Mouse (Mus musculus) cortical plate, adult 2 months (tissue): ENCODE data around the gene Cd1d1. TPM values are rescaled to one million over a fixed set of nuclear protein-coding genes. Genes with fewer than 3 reads are reported as not detected.
A peak's percentile ranks its signal among the peaks of the same experiment; 100 is the strongest.
"Not testable (repeated sequence)": the region's sequence is repeated elsewhere in the genome, so short reads cannot be mapped to it uniquely, and the experiment has no call there.

Experiments
- H3K27ac ChIP-seq: fragments of 200-500 bp; 2 replicates; pipeline ENCODE4 v1.5.1; 2012; ENCODE audit warnings: low read length, control low read depth, inconsistent platforms; ENCODE audit not compliant: insufficient read depth
- H3K4me1 ChIP-seq: fragments of 200-500 bp; 2 replicates; pipeline ENCODE4 v1.6.1; 2011; ENCODE audit warnings: low read length; ENCODE audit not compliant: control insufficient read depth, insufficient read depth
- H3K4me3 ChIP-seq: fragments of 200-500 bp; 2 replicates; pipeline ENCODE4 v1.5.1; 2011; ENCODE audit warnings: mild to moderate bottlenecking, low read length, control low read depth; ENCODE audit not compliant: insufficient read depth
- CTCF ChIP-seq: fragments of 200-500 bp; IDR thresholded peaks from 2 replicates; pipeline ENCODE4 v1.5.1; 2011; ENCODE audit warnings: mild to moderate bottlenecking, control low read depth, low read length; ENCODE audit not compliant: insufficient read depth; ENCODE audit errors: extremely low read depth
- POLR2A ChIP-seq: fragments of 200-500 bp; IDR thresholded peaks from 2 replicates; pipeline ENCODE4 v1.6.1; 2011; ENCODE audit warnings: mild to moderate bottlenecking, low read length, control low read depth; ENCODE audit not compliant: insufficient read depth; ENCODE audit errors: extremely low read depth
- polyA plus RNA-seq: library from polyadenylated mRNA; depleted of rRNA; stranded (reverse); fragments of >200 nt; gene quantifications from 2 replicates; pipeline ENCODE4 v1.2.3, GENCODE M21; 2012; rRNA removed

Gene Cd1d1
- 1.0 and 1.9 TPM in 2 replicates for polyA plus RNA-seq

GRCm38 (mm10) chr3:86999415-86999740 lies at the start of gene Cd1d1:
Gene Cd1d1, minus strand, starts transcription at chr3:86999441.
- H3K4me3 ChIP-seq = peak within 1 kb of the TSS; percentile 39
- no peak within 1 kb of the TSS for H3K27ac ChIP-seq
- no peak for TF ChIP-seq CTCF
- no peak for TF ChIP-seq POLR2A
- no peaks in the 10 kb centered on the region for H3K4me1 ChIP-seq

- Histone ChIP-seq H3K4me3 (no peak overlapping the region), H3K4me1 (no peaks in the 10 kb centered on the region), H3K27ac (no peak overlapping the region)
- no peak for TF ChIP-seq POLR2A
- TF ChIP-seq CTCF = no peak
These were observed 48.6 kb upstream of the Cd1d1 start for GRCm38 (mm10) chr3:87047801-87048200.

DNA sequence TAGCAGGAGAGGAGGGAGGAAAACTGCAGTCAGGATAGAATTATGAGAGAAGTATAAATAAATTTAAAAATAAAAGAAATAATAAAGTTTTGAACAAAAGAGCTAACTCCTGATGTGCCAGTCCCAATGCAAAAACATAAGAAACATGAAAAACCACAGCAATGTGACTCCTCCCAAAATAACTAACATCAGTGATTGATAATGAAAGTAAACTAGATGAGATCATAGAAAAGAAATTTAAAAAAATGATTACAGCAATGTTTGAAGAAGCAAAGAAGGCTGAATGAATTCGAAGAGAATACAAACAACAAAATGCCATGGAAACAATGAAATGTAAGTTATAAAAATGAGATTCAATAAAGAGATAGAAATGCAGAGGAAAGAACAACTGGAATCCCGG lies 42.5 kb upstream of the Cd1d1 start:
- H3K4me3 ChIP-seq = no peak overlapping the region
- TF ChIP-seq POLR2A (no peak), CTCF (no peak)
- H3K4me1 ChIP-seq = no peaks in the 10 kb centered on the region
- no peak overlapping the region for H3K27ac ChIP-seq

DNA sequence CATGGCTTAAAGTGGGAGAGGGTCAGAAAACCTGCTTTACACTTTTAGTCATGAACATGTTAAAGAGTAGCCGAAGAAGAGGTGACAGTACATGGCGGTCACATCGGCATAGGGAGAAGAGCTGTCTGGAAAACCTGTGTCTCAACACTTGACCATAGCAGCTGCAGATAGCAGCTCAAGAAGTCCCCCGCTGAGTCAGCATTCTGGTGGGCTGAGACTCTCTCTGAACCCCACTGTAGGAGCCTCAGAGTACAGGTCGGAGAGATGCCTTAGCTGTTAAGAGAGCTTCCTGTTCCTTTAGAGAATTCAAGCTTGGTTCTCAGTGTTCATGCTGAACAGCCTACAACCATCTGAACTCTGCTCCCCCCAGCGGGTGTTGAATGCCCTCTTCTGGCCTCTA lies 39.3 kb upstream of the Cd1d1 start:
- Histone ChIP-seq H3K4me1 (no peaks in the 10 kb centered on the region), H3K27ac (no peak overlapping the region), H3K4me3 (no peak overlapping the region)
- TF ChIP-seq CTCF (no peak), POLR2A (no peak)

DNA sequence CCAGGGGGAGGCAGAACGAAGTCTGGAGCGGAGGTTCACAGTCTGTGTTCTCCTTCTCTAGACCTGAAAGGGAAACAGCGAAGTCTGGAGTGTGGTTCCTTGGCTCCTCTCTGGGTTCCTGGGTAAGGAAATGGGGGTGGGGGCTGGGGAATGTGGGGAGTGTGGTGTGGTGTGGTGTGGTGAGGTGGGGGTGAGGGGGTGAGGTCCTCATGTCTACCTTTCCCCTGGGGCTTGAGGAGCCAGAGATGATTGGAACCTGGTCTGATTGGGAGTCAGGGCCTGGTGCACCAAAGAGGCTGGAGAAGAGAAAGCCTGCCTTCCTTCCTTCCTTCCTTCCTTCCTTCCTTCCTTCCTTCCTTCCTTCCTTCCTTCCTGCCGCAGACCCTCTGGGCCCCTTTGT lies 34.8 kb upstream of the Cd1d1 start:
- Histone ChIP-seq H3K4me1 (no peaks in the 10 kb centered on the region), H3K27ac (no peak overlapping the region), H3K4me3 (no peak overlapping the region)
- TF ChIP-seq CTCF (no peak), POLR2A (no peak)

GRCm38 (mm10) chr3:87033357-87033756 lies 34.1 kb upstream of the Cd1d1 start:
- Histone ChIP-seq H3K4me3 (no peak overlapping the region), H3K4me1 (no peaks in the 10 kb centered on the region), H3K27ac (no peak overlapping the region)
- peak; percentile 96 for TF ChIP-seq CTCF
- no peak for TF ChIP-seq POLR2A

- Histone ChIP-seq H3K27ac (no peak overlapping the region), H3K4me3 (no peak overlapping the region), H3K4me1 (no peaks in the 10 kb centered on the region)
- TF ChIP-seq CTCF (peak; percentile 98), POLR2A (no peak)
These were observed 31.6 kb upstream of the Cd1d1 start for GRCm38 (mm10) chr3:87030855-87031254.

GRCm38 (mm10) chr3:87017707-87018106 lies 18.5 kb upstream of the Cd1d1 start:
- H3K4me1 ChIP-seq = no peaks in the 10 kb centered on the region
- H3K27ac ChIP-seq = no peak overlapping the region
- no peak overlapping the region for H3K4me3 ChIP-seq
- TF ChIP-seq POLR2A (no peak), CTCF (no peak)

GRCm38 (mm10) chr3:87017001-87017400 lies 17.8 kb upstream of the Cd1d1 start:
- no peak overlapping the region for H3K4me3 ChIP-seq

GRCm38 (mm10) chr3:87015931-87016330 lies 16.7 kb upstream of the Cd1d1 start:
- Histone ChIP-seq H3K27ac (no peak overlapping the region), H3K4me1 (no peaks in the 10 kb centered on the region), H3K4me3 (no peak overlapping the region)
- TF ChIP-seq CTCF (no peak), POLR2A (no peak)

More at GRCm38 (mm10) chr3:87017001-87017400, 17.8 kb upstream of the Cd1d1 start:
- TF ChIP-seq CTCF (no peak), POLR2A (no peak)
- H3K27ac ChIP-seq = no peak overlapping the region
- H3K4me1 ChIP-seq = no peaks in the 10 kb centered on the region

GRCm38 (mm10) chr3:87012406-87012805 lies 13.2 kb upstream of the Cd1d1 start:
- not testable (repeated sequence) for H3K4me3 ChIP-seq, H3K27ac ChIP-seq, H3K4me1 ChIP-seq

GRCm38 (mm10) chr3:87008281-87008680 lies 9.0 kb upstream of the Cd1d1 start:
- not testable (repeated sequence) for H3K27ac ChIP-seq, H3K4me1 ChIP-seq, H3K4me3 ChIP-seq
